Mouse (Mus musculus) lung, postnatal 14 days (tissue): ENCODE measurements around the gene Ezh2.

Source experiments
- DNase-seq: peaks from one replicate; pipeline ENCODE4 v3.0.0; 2021

Gene Ezh2

DNA sequence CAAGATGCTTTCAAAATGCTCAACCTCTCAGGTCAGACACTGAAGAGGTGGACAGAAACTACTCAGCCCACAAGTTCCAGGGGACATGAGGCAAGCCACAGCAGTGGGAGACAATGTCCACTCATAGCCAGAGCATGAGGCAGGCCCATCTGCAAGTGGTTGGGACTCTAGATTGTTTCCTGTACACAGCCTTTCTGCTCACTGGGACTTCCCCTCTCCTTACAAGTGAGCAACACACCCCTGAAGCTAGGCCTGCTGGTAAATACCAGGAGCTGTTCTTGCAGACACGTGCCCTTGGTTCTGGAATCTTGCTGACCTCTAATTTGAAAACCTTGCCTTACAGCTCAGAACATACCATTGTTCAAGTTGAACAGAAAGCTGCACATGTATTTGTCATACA is 62.6 kb downstream of the Ezh2 start:
- no peak for DNase-seq

DNA sequence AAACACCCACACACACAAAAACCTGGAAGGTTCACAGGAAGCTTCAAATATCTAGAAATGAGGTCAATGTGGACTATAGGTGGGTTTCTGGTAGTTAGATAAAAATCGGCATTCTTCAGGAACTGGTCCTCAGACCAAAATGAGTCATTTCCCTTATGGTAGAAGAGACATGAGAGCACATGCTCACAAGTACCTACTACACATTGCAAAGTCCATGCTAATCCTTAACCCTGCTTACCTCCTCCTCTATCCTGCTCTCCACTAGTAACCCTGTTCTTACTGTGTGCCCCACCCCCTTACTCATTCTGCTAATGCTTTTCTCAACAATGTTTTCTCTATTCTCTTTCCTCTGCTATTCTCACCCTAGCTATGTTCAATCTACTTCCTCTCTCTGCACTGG is 67.5 kb downstream of the Ezh2 start:
- DNase-seq = no peak

DNA sequence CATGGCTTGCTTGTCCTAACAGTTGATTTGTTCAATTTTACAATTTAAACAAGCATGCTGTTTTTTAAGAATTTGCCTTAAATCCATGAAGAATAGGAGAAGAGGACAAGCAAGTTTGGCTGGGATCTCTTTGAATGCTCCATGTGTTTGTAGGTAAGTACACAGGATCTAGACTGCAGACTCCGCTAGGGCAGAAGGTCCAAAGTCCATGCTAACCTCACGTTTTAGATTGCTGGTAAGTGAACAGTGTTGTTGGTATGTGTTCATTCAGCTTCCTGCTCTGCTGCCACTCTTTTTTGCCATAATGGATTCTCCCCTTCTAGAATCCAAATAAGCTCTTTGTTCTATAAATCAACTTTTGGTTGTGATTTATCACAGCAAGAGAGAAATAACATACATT is 68.0 kb downstream of the Ezh2 start:
- DNase-seq = no peak

DNA sequence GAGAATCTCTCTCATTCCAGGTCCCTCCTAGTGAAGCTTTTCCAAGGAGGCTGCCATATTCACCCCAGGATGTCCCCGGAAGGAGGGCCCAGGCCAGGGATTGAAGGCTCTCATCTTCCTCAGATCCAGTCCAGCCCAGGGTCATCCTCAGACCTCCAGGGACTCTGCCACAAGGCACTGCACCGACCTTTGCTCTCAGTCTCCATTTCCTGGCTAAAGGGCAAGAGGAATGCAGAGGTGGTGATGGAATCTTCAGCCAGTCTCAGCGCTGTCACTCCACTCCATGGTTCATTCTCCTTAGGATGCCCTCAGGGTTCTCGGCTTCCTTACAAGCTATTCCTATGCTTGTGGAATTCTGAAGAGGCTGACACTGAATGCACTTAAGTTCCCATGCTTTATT is 68.7 kb downstream of the Ezh2 start:
- DNase-seq = no peak

DNA sequence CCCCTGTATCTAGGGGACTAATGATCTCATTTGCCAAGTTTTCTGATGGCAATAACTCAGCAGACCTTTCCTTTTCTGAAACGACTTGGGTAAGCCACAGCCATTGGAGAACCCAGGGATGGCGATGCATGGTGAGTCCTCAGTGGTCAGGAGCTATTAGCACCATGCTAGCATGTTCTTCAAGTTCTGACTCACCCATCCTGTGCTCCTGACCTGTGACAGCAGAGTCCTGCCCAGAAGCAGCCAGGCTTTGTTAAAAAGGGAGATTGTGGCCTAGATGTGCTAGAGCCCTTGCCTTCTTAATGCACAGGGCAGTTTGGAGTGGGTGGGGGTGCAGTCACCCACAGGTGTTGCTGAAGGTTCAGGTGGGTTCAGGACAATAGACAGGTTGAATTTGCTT is 70.1 kb downstream of the Ezh2 start:
- DNase-seq = no peak

DNA sequence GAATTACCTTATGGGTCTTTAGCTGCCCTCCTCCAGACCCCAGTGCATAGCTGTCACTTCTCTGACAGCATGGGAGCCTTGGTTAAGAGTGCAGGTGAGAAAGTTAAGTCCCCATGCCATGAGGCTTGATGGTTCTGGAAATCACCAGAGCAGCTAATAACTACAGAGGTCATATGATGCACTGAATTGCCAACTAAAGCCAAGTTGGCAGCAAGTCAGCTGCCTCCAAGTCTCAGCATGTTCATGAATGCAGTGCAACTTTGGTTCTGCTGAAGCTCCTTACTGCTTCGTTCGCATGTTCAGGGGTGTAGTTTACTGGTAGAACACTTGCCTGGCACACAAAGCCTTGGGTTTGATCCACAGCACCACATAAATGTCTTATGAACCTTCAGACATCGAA is 72.7 kb downstream of the Ezh2 start:
- no peak for DNase-seq

DNA sequence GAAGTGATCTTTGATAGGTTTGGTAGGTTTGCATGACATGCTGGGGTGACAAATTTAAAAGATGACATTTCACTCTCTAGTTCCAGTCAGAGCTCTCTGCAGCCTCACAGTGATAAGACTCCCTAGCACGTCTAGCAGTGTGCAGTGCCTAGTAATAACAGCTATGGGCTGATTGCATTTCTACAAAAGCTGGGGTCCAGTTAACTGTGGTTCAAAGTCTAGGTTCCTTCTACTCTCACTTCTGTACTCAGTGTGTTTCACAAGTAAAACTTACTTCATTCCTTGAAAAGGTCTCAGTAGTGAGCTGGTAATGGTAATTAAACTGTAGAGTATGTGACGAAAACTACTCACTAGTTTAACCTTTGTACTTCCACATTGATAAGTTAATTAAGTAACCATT is 75.1 kb downstream of the Ezh2 start:
- no peak for DNase-seq

DNA sequence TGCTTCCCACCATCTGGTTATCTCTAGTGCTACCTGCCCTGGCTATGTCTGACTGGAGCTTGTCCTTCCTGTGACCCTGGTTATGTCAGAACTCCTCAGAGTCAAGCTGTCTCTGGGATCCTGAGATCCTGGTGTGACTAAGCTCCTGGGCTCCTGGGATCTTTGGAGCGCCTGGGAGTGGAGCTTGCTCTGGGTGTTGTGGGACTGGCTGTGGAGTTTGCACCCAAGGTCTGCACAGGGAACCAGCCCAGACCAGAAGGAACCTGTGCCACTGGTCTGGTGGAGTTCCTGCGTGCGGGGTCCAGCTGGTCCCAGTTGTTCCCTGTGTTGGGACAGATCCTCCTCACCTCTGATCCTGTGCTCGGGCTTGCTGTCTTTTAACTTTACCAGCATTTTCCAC is 100.6 kb downstream of the Ezh2 start:
- no peak for DNase-seq

DNA sequence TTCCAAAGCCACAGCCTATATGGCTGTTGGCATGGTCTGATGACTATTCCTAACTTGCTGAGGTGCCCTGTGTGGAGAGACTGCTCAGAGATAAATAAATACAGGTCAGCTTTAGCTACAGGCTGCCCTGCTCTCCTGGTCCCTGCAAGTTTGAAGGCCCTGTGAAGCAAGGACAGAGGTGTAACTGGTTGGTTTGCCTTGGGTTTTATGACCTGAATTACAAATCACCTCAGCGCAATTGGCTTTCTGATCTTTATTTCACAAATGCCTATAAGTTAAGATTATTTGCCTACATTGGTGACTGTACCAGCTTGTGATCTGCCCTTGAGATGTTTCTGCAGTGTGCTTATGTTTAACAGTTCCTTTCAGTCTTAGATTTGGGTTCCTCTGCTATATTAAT is 113.1 kb downstream of the Ezh2 start:
- no peak for DNase-seq
